Mouse (Mus musculus): ENCODE results near the gene Rsad2. TPM values are rescaled to one million over a fixed set of nuclear protein-coding genes. Genes with fewer than 3 reads are reported as not detected.
A peak's percentile ranks its signal among the peaks of the same experiment; 100 is the strongest.
"Not testable (repeated sequence)": the region's sequence is repeated elsewhere in the genome, so short reads cannot be mapped to it uniquely, and the experiment has no call there.

Gene Rsad2
- polyA plus RNA-seq, 1 experiment from 2014 or later: 0.27 TPM

DNA sequence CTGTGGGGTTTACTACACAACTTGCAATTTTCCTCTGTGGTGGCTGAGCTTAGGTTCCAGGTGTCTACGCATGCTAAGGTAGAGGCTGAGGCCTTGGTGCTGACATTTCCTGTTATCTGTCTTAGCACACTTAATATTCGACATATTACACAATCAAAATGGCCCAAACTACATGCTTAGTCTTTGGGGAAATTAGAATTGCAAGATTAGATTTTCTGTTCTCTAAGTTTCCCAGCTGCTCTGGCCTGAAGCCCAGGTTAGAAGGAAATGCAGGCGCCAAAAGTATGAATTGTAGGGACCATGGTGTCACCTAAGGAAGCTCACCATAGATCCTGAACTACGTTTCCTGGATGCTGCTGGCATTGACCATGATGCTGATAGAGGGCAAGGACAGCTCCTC, 19.9 kb downstream of the Rsad2 start:
- Histone ChIP-seq H3K27me3 (ENCODE audit: control insufficient read depth, insufficient read depth, low read length) (no peaks in the 10 kb centered on the region), H3K4me3 (ENCODE audit: low read depth, low read length) (no peak overlapping the region), H3K36me3 (ENCODE audit: control insufficient read depth, insufficient read depth, low read length) (no peaks in the 10 kb centered on the region), H3K4me2 (replicated peaks; ENCODE audit: low read depth, low read length) (no peak overlapping the region), H3K9ac (replicated peaks; ENCODE audit: low read depth, low read length) (no peak overlapping the region), H3K9me3 (ENCODE audit: control insufficient read depth, low read depth, low read length) (no peaks in the 10 kb centered on the region), H3K4me1 (ENCODE audit: control insufficient read depth, insufficient read depth, low read length) (no peaks in the 10 kb centered on the region), H3K27ac (ENCODE audit: low read length) (no peak overlapping the region)
- WGBS: 82% methylated on average over 4 of the region's 4 CpGs
- no peak for ATAC-seq (ENCODE audit: insufficient number of reproducible peaks, insufficient read depth, low FRiP score, low read depth)

DNA sequence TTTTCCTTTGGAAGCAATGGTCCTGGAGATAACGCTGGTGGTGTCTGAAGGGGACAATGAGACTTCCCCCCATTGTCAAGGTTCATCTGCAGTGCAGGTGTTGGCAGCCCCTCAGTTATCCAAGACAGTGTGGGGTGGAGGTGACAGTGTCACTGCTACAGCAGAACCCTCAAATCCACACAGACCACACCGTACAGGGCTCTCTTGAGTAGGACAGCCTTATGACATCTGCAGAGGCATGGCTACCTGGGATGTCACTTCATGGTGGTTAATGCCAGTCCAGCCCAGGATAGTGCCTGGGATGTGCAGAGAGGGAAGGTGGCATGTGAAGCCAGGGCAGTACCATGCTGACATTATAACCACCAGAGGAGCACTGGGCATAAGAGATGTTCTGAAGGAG, 27.5 kb downstream of the Rsad2 start:
- not testable (repeated sequence) for H3K4me1 ChIP-seq (ENCODE audit: control insufficient read depth, insufficient read depth, low read length); H3K4me3 ChIP-seq (ENCODE audit: low read depth, low read length); H3K36me3 ChIP-seq (ENCODE audit: control insufficient read depth, insufficient read depth, low read length); H3K9ac ChIP-seq (replicated peaks; ENCODE audit: low read depth, low read length); H3K27ac ChIP-seq (ENCODE audit: low read length); H3K27me3 ChIP-seq (ENCODE audit: control insufficient read depth, insufficient read depth, low read length); H3K4me2 ChIP-seq (replicated peaks; ENCODE audit: low read depth, low read length); ATAC-seq (ENCODE audit: insufficient number of reproducible peaks, insufficient read depth, low FRiP score, low read depth); H3K9me3 ChIP-seq (ENCODE audit: control insufficient read depth, low read depth, low read length)
- 91% methylated on average over 2 of the region's 2 CpGs for WGBS

DNA sequence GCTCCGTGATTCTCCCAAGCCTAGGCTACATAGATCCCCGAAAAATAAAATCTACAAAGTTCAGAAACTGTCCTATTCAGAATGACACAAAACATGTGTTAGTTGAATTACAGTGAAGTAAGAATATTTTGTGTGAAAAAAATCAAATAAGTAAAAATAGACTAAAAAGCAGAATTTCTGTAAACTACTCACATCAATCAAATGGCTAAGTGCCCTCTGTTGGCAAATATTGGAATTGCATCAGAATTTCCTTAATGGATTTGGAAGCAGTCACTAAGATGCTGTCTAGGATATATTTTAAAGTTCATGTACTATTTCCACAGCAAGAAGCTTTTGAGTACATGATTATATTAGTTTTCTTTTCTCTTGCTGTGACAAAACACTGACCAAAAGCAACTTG, 31.4 kb downstream of the Rsad2 start:
- no peaks in the 10 kb centered on the region for H3K27me3 ChIP-seq (ENCODE audit: control insufficient read depth, insufficient read depth, low read length)
- WGBS: 76% methylated on average over 2 of the region's 2 CpGs
- no peak overlapping the region for H3K9ac ChIP-seq (replicated peaks; ENCODE audit: low read depth, low read length)
- H3K9me3 ChIP-seq (ENCODE audit: control insufficient read depth, low read depth, low read length): no peaks in the 10 kb centered on the region
- no peak overlapping the region for H3K27ac ChIP-seq (ENCODE audit: low read length)
- no peaks in the 10 kb centered on the region for H3K4me1 ChIP-seq (ENCODE audit: control insufficient read depth, insufficient read depth, low read length)
- H3K4me2 ChIP-seq (replicated peaks; ENCODE audit: low read depth, low read length): no peak overlapping the region
- ATAC-seq (ENCODE audit: insufficient number of reproducible peaks, insufficient read depth, low FRiP score, low read depth): no peak
- no peak overlapping the region for H3K4me3 ChIP-seq (ENCODE audit: low read depth, low read length)
- H3K36me3 ChIP-seq (ENCODE audit: control insufficient read depth, insufficient read depth, low read length): no peaks in the 10 kb centered on the region

DNA sequence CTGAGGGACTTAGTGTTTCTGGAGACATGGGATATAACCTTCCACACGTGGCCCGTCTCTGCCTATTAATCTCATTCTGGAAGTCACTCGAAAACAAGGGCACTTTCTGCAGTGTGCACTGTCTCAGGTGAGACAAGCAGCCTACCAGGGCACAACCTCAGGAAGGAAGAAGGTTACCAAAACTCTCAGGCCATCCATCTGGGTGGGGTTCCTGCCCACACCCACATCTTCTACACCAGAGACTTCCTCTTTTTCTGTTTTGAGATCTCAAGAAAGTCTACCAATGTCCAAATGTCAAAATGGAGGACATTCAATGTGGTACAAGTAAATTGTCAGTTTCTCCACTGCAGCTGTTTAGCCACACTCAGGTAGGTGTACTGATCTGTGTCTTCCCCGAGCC, 37.9 kb downstream of the Rsad2 start:
- no peak overlapping the region for H3K9ac ChIP-seq (replicated peaks; ENCODE audit: low read depth, low read length)
- H3K27ac ChIP-seq (ENCODE audit: low read length): no peak overlapping the region
- no peaks in the 10 kb centered on the region for H3K27me3 ChIP-seq (ENCODE audit: control insufficient read depth, insufficient read depth, low read length)
- H3K4me3 ChIP-seq (ENCODE audit: low read depth, low read length): no peak overlapping the region
- no peak for ATAC-seq (ENCODE audit: insufficient number of reproducible peaks, insufficient read depth, low FRiP score, low read depth)
- 76% methylated on average over 4 of the region's 4 CpGs for WGBS
- peaks cover 8% of the 10 kb centered on the region; the same call in 1 of the 2 replicates for H3K4me1 ChIP-seq (ENCODE audit: control insufficient read depth, insufficient read depth, low read length)
- no peaks in the 10 kb centered on the region for H3K9me3 ChIP-seq (ENCODE audit: control insufficient read depth, low read depth, low read length)
- no peak overlapping the region for H3K4me2 ChIP-seq (replicated peaks; ENCODE audit: low read depth, low read length)
- no peaks in the 10 kb centered on the region for H3K36me3 ChIP-seq (ENCODE audit: control insufficient read depth, insufficient read depth, low read length)

DNA sequence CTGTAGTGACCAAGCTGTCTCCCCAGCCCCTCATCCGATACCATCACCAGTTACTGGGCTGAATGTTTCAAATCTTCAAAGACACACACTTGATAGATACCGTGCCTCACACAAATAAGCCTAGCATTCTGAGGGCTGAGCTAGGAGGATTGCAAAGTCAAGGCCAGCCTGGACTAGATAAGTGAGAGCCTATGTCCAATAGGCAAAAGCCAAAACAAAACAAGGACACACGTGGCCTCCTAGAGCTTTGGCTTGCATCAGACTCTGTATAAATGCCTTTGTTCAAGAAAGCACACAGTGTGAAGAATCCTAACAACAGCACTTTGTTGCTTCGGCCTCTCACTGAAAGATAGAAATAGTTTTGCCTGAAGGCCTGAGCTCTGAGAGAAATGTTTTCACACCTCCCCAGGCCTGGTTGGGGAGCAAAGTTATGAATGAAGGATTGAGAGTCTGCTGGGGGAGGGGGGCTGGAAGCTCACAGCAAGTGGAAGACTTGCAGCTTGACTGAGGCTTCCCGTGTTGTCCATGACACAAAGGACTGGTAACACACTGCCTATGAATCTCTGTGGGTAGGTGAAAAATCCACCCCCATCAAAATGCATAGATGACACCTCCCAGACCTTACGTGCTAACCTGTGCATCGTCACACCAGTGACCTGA, 39.5 kb downstream of the Rsad2 start:
- Histone ChIP-seq H3K27me3 (ENCODE audit: control insufficient read depth, insufficient read depth, low read length) (no peaks in the 10 kb centered on the region), H3K4me2 (replicated peaks; ENCODE audit: low read depth, low read length) (no peak overlapping the region), H3K36me3 (ENCODE audit: control insufficient read depth, insufficient read depth, low read length) (no peaks in the 10 kb centered on the region), H3K9me3 (ENCODE audit: control insufficient read depth, low read depth, low read length) (no peaks in the 10 kb centered on the region), H3K9ac (replicated peaks; ENCODE audit: low read depth, low read length) (no peak overlapping the region), H3K4me1 (ENCODE audit: control insufficient read depth, insufficient read depth, low read length) (peaks cover 14% of the 10 kb centered on the region), H3K27ac (ENCODE audit: low read length) (no peak overlapping the region), H3K4me3 (ENCODE audit: low read depth, low read length) (no peak overlapping the region)
- no peak for ATAC-seq (ENCODE audit: insufficient number of reproducible peaks, insufficient read depth, low FRiP score, low read depth)
- WGBS: 74% methylated on average over 7 of the region's 7 CpGs

DNA sequence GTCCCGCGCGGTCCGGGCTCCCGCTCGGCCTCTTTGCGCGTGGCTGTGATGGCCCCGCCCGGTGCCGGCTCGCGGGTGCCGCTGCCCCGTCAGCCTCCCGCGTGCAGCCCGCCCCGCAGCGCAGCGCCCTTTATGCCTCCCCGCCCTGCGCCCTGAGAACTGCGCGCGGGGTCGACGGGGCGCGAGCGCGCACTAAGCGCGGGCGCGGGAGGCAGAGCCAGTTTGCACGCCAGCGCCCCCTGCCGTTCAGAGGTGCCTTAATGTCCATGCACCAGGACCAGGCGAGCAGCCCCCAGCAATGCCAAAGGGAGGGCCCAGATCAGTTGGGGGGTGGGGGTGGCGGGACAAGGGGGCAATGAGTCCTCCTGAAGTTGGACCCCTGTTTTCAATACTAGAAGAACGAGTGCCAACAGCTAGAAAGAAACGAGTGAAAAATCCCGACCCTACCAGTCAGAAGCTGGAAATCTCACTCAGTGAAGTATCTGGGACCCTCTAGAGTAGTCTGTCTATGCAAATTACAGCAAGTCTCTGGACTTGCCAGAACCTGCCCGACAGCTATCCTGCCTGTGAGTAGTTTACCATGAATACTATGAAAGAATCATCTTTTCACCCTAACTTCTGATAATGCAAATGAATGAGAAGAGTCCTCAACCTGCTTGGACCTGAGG, 41.0 kb downstream of the Rsad2 start, which contains the start of gene Rnf144a:
Gene Rnf144a (minus strand): TSS at position 151 of the 668 bp plus-strand sequence.
- Histone ChIP-seq H3K9ac (replicated peaks; ENCODE audit: low read depth, low read length) (peak within 1 kb of the TSS; percentile 89), H3K4me1 (ENCODE audit: control insufficient read depth, insufficient read depth, low read length) (peaks cover 14% of the 10 kb centered on the region), H3K27me3 (ENCODE audit: control insufficient read depth, insufficient read depth, low read length) (no peaks in the 10 kb centered on the region), H3K9me3 (ENCODE audit: control insufficient read depth, low read depth, low read length) (no peaks in the 10 kb centered on the region), H3K4me3 (ENCODE audit: low read depth, low read length) (peak within 1 kb of the TSS; percentile 97), H3K4me2 (replicated peaks; ENCODE audit: low read depth, low read length) (peak within 1 kb of the TSS; percentile 64), H3K36me3 (ENCODE audit: control insufficient read depth, insufficient read depth, low read length) (no peaks in the 10 kb centered on the region), H3K27ac (ENCODE audit: low read length) (peak within 1 kb of the TSS; percentile 44; the same call in 1 of the 2 replicates)
- under 1% methylated on average over 45 of the region's 45 CpGs for WGBS
- ATAC-seq (ENCODE audit: insufficient number of reproducible peaks, insufficient read depth, low FRiP score, low read depth): peak; percentile 86

DNA sequence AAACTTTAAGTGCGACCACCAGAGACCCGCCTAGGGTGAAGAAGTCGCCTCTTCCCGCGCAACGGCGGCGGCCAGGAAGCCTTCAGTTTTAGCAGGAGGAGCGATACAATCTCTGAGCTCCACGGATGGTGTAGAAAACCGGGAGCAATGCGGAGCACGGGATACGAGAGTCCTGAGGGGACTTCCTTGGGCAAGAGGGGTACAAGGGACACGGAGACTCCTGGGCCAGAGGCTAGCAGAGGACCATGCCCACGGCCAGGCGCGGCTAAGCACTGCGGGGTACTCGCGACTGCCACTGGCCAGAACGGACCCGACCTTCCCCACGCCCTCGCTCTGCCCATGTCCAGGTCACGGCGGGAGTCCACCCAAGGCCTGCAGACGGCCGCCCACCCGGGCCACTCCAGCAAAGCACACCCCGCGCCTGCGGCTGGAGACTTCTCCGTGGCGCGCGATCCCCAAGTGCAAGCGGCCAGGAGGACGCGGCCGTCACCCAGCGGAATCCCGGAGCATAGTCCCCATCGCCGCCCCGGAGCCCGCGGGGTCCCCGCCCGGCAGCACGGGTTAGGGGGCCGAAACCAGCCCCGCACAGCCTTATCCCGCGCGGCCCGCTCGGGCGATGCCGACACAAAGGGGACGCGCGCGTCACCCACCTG, 41.7 kb downstream of the Rsad2 start:
- Histone ChIP-seq H3K9ac (replicated peaks; ENCODE audit: low read depth, low read length) (peak overlapping the region; percentile 89), H3K4me3 (ENCODE audit: low read depth, low read length) (peak overlapping the region; percentile 97), H3K4me2 (replicated peaks; ENCODE audit: low read depth, low read length) (peak overlapping the region; percentile 64), H3K4me1 (ENCODE audit: control insufficient read depth, insufficient read depth, low read length) (peaks cover 17% of the 10 kb centered on the region), H3K36me3 (ENCODE audit: control insufficient read depth, insufficient read depth, low read length) (no peaks in the 10 kb centered on the region), H3K9me3 (ENCODE audit: control insufficient read depth, low read depth, low read length) (no peaks in the 10 kb centered on the region), H3K27me3 (ENCODE audit: control insufficient read depth, insufficient read depth, low read length) (no peaks in the 10 kb centered on the region), H3K27ac (ENCODE audit: low read length) (peak overlapping the region; percentile 44; the same call in 1 of the 2 replicates)
- peak; percentile 43 for ATAC-seq (ENCODE audit: insufficient number of reproducible peaks, insufficient read depth, low FRiP score, low read depth)
- under 1% methylated on average over 59 of the region's 64 CpGs for WGBS

DNA sequence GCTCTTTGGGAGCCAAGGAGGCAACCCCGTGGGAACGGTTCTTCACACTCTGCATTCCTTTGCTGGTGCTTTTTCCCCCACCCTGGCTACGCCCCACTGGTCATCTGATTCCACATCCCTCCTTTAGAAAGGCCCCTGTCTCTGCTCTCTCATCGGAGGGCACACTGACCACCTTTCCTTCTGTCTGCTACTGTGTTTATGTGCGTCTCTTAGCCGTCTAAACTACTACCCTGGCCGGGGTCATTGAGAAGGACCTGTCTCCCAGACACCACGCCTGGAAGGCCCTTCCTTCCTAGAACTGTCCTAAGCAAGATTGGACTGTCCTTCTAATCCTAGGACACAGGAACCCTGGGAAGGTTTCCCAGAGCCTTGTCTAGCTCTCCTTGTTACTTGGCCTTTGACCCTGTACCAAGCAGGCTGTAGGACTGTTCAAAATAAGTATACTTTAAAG, 42.3 kb downstream of the Rsad2 start:
- peak overlapping the region; percentile 97 for H3K4me3 ChIP-seq (ENCODE audit: low read depth, low read length)
- peak overlapping the region; percentile 64 for H3K4me2 ChIP-seq (replicated peaks; ENCODE audit: low read depth, low read length)
- H3K27ac ChIP-seq (ENCODE audit: low read length): peak overlapping the region; percentile 29; the same call in 1 of the 2 replicates
- no peaks in the 10 kb centered on the region for H3K9me3 ChIP-seq (ENCODE audit: control insufficient read depth, low read depth, low read length)
- no peaks in the 10 kb centered on the region for H3K36me3 ChIP-seq (ENCODE audit: control insufficient read depth, insufficient read depth, low read length)
- ATAC-seq (ENCODE audit: insufficient number of reproducible peaks, insufficient read depth, low FRiP score, low read depth): no peak
- WGBS: 7% methylated on average over 8 of the region's 8 CpGs
- no peaks in the 10 kb centered on the region for H3K27me3 ChIP-seq (ENCODE audit: control insufficient read depth, insufficient read depth, low read length)
- peak overlapping the region; percentile 89; the same call in 1 of the 2 replicates for H3K9ac ChIP-seq (replicated peaks; ENCODE audit: low read depth, low read length)
- H3K4me1 ChIP-seq (ENCODE audit: control insufficient read depth, insufficient read depth, low read length): peaks cover 21% of the 10 kb centered on the region
